Mouse (Mus musculus) heart, embryonic 16.5 days (tissue): ENCODE data around the gene Lnx1. TPM values are rescaled to one million over a fixed set of nuclear protein-coding genes. Genes with fewer than 3 reads are reported as not detected.

ENCODE experiments used
- ATAC-seq: fragments of 200-750 bp; cut with Nextera tagmentation; replicated peaks from 2 replicates; pipeline ENCODE4 v1.8.0; 2017; ENCODE audit warnings: moderate number of reproducible peaks; ENCODE audit not compliant: insufficient read depth, low FRiP score; ENCODE audit errors: extremely low read depth
- H3K27ac ChIP-seq: fragments of 300-500 bp; sonication (generic); 2 replicates; pipeline ENCODE4 v1.5.1; 2014; ENCODE audit warnings: mild to moderate bottlenecking, low read length, control low read depth, moderate library complexity
- H3K27me3 ChIP-seq: fragments of 300-500 bp; sonication (generic); 2 replicates; pipeline ENCODE4 v1.6.1; 2014; ENCODE audit warnings: low read length, mixed read lengths; ENCODE audit not compliant: control insufficient read depth, insufficient read depth
- H3K36me3 ChIP-seq: fragments of 300-500 bp; sonication (generic); 2 replicates; pipeline ENCODE4 v1.6.1; 2014; ENCODE audit not compliant: control insufficient read depth, insufficient read depth
- H3K4me1 ChIP-seq: fragments of 300-500 bp; sonication (generic); 2 replicates; pipeline ENCODE4 v1.6.1; 2014; ENCODE audit warnings: low read length, mixed read lengths; ENCODE audit not compliant: control insufficient read depth, insufficient read depth
- H3K4me2 ChIP-seq: fragments of 300-500 bp; sonication (generic); 2 replicates; pipeline ENCODE4 v1.6.1; 2014; ENCODE audit warnings: low read depth, mild to moderate bottlenecking, control low read depth, low read length
- H3K4me3 ChIP-seq: fragments of 300-500 bp; sonication (generic); 2 replicates; pipeline ENCODE4 v1.5.1; 2014; ENCODE audit warnings: mild to moderate bottlenecking, control low read depth, low read length
- H3K9ac ChIP-seq: fragments of 300-500 bp; sonication (generic); 2 replicates; pipeline ENCODE4 v1.6.1; 2014; ENCODE audit warnings: low read length, control low read depth
- H3K9me3 ChIP-seq: fragments of 300-500 bp; sonication (generic); replicated peaks from 2 replicates; pipeline ENCODE4 v1.6.1; 2016; ENCODE audit warnings: low read length; ENCODE audit not compliant: control insufficient read depth
- WGBS: fragments of 180-500 bp; shearing (Covaris S2); extraction: QIAGEN DNeasy Blood & Tissue Kit; methylation state at CpG from one replicate; pipeline ENCODE4 v1.1.7; 2014; 5-methylcytosine and 5-hydroxymethylcytosine counted together
- polyA plus RNA-seq: library from polyadenylated mRNA; unstranded; fragments of >200 nt; fragmentation: Nextera tagmentation; extraction: Ambion mirVana; gene quantifications from 2 replicates; pipeline ENCODE4 v1.2.1, GENCODE M21; 2015

The Lnx1 gene
- polyA plus RNA-seq, 1 experiment from 2014 or later = 0.67 TPM

DNA sequence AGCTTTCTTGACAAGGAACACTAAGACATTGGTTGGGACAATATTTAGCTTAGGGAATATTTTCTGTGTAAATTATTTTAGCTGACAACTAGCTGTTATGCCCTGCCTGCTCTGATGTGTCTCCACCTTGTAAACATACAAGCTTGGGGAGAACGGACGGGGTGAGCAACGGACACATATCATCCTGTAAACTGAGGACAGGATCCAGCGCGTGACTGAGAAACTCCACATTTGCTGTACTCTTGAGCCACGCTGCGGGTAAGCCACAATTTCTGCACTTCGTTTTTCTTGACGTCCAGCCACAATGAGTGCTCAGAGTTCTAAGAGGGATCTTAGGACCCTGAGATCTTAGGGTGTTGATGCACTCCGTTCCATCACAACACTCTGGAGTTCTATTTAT is 48.9 kb downstream of the Lnx1 start:
- peaks cover 3% of the 10 kb centered on the region; the same call in 1 of the 2 replicates for H3K4me1 ChIP-seq
- no peaks in the 10 kb centered on the region for H3K27me3 ChIP-seq
- ATAC-seq = no peak
- H3K36me3 ChIP-seq = no peaks in the 10 kb centered on the region
- no peak overlapping the region for H3K27ac ChIP-seq
- H3K9ac ChIP-seq = no peak overlapping the region
- H3K9me3 ChIP-seq = no peaks in the 10 kb centered on the region
- WGBS = 85% methylated on average over 10 of the region's 10 CpGs
- no peak overlapping the region for H3K4me3 ChIP-seq
- no peak overlapping the region for H3K4me2 ChIP-seq

- WGBS = 79% methylated on average over 1 of the region's 1 CpGs
- Histone ChIP-seq H3K9me3 (no peaks in the 10 kb centered on the region), H3K9ac (no peak overlapping the region), H3K36me3 (no peaks in the 10 kb centered on the region), H3K4me1 (peaks cover 10% of the 10 kb centered on the region; the same call in 1 of the 2 replicates), H3K27me3 (no peaks in the 10 kb centered on the region), H3K4me2 (no peak overlapping the region), H3K27ac (no peak overlapping the region), H3K4me3 (no peak overlapping the region)
- no peak for ATAC-seq
Measured at GRCm38 (mm10) chr5:74649122-74649521, 53.6 kb downstream of the Lnx1 start.

- H3K27me3 ChIP-seq = no peaks in the 10 kb centered on the region
- peaks cover 10% of the 10 kb centered on the region; the same call in 1 of the 2 replicates for H3K4me1 ChIP-seq
- ATAC-seq = no peak
- WGBS = 64% methylated on average over 9 of the region's 9 CpGs
- no peak overlapping the region for H3K9ac ChIP-seq
- H3K27ac ChIP-seq = no peak overlapping the region
- no peaks in the 10 kb centered on the region for H3K9me3 ChIP-seq
- H3K36me3 ChIP-seq = no peaks in the 10 kb centered on the region
- no peak overlapping the region for H3K4me3 ChIP-seq
- H3K4me2 ChIP-seq = no peak overlapping the region
Measured at GRCm38 (mm10) chr5:74648216-74648615, 54.5 kb downstream of the Lnx1 start.

- Histone ChIP-seq H3K4me2 (no peak overlapping the region), H3K9ac (no peak overlapping the region), H3K36me3 (no peaks in the 10 kb centered on the region), H3K9me3 (no peaks in the 10 kb centered on the region), H3K27ac (no peak overlapping the region), H3K27me3 (no peaks in the 10 kb centered on the region), H3K4me1 (peaks cover 10% of the 10 kb centered on the region; the same call in 1 of the 2 replicates), H3K4me3 (no peak overlapping the region)
- WGBS = 18% methylated on average over 5 of the region's 6 CpGs
- no peak for ATAC-seq
Measured at GRCm38 (mm10) chr5:74647584-74647984, 55.1 kb downstream of the Lnx1 start.

- H3K27ac ChIP-seq = no peak overlapping the region
- no peaks in the 10 kb centered on the region for H3K9me3 ChIP-seq
- WGBS = 71% methylated on average over 2 of the region's 2 CpGs
- H3K27me3 ChIP-seq = peaks cover 3% of the 10 kb centered on the region; the same call in 1 of the 2 replicates
- no peak overlapping the region for H3K9ac ChIP-seq
- no peak overlapping the region for H3K4me2 ChIP-seq
- no peak overlapping the region for H3K4me3 ChIP-seq
- H3K4me1 ChIP-seq = peaks cover 2% of the 10 kb centered on the region; the same call in 1 of the 2 replicates
- ATAC-seq = no peak
- H3K36me3 ChIP-seq = no peaks in the 10 kb centered on the region
Measured at GRCm38 (mm10) chr5:74642291-74642690, 60.4 kb downstream of the Lnx1 start.

GRCm38 (mm10) chr5:74641000-74641399 is 61.7 kb downstream of the Lnx1 start:
- H3K27me3 ChIP-seq = peaks cover 3% of the 10 kb centered on the region; the same call in 1 of the 2 replicates
- H3K9me3 ChIP-seq = no peaks in the 10 kb centered on the region
- peaks cover 2% of the 10 kb centered on the region; the same call in 1 of the 2 replicates for H3K4me1 ChIP-seq
- H3K4me3 ChIP-seq = no peak overlapping the region
- H3K4me2 ChIP-seq = no peak overlapping the region
- H3K36me3 ChIP-seq = no peaks in the 10 kb centered on the region
- no peak overlapping the region for H3K9ac ChIP-seq
- H3K27ac ChIP-seq = no peak overlapping the region
- WGBS = 27% methylated on average over 6 of the region's 6 CpGs
- peak; percentile 78 for ATAC-seq

GRCm38 (mm10) chr5:74640504-74640903 is 62.2 kb downstream of the Lnx1 start:
- no peak overlapping the region for H3K4me2 ChIP-seq
- no peak for ATAC-seq
- H3K9me3 ChIP-seq = no peaks in the 10 kb centered on the region
- H3K4me1 ChIP-seq = peaks cover 2% of the 10 kb centered on the region; the same call in 1 of the 2 replicates
- H3K9ac ChIP-seq = no peak overlapping the region
- peaks cover 3% of the 10 kb centered on the region; the same call in 1 of the 2 replicates for H3K27me3 ChIP-seq
- H3K27ac ChIP-seq = no peak overlapping the region
- H3K36me3 ChIP-seq = no peaks in the 10 kb centered on the region
- WGBS = 77% methylated on average over 4 of the region's 4 CpGs
- H3K4me3 ChIP-seq = no peak overlapping the region

GRCm38 (mm10) chr5:74639516-74639915 is 63.2 kb downstream of the Lnx1 start:
- H3K4me3 ChIP-seq = no peak overlapping the region
- no peak for ATAC-seq

DNA sequence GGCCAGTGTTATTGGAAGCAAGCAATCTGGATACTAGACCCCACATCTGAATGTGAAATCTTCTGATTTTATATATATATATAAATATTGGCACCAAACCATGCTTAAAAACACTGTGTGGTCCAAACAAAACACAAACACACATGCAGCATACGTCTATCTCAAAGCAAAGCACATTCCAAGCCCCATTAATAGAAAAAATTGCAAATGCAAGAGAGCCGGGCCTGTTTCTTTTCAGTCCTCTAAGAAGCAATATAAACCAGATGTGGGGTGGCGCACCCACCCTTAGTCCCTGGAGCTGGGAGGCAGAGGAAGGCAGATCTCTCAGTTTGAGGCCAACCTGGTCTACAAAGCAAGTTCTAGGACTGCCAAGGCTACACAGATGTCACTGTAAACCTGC is 68.3 kb downstream of the Lnx1 start:
- no peak overlapping the region for H3K4me2 ChIP-seq

More at GRCm38 (mm10) chr5:74639516-74639915, 63.2 kb downstream of the Lnx1 start:
- WGBS = 85% methylated on average over 6 of the region's 6 CpGs
- H3K27ac ChIP-seq = no peak overlapping the region
- H3K9ac ChIP-seq = no peak overlapping the region
- no peaks in the 10 kb centered on the region for H3K36me3 ChIP-seq
- H3K4me2 ChIP-seq = no peak overlapping the region
- H3K4me1 ChIP-seq = peaks cover 2% of the 10 kb centered on the region; the same call in 1 of the 2 replicates
- peaks cover 3% of the 10 kb centered on the region; the same call in 1 of the 2 replicates for H3K27me3 ChIP-seq
- no peaks in the 10 kb centered on the region for H3K9me3 ChIP-seq

More for the DNA sequence above, 68.3 kb downstream of the Lnx1 start:
- Histone ChIP-seq H3K27me3 (no peaks in the 10 kb centered on the region), H3K9me3 (no peaks in the 10 kb centered on the region), H3K4me1 (no peaks in the 10 kb centered on the region), H3K36me3 (no peaks in the 10 kb centered on the region), H3K9ac (no peak overlapping the region), H3K27ac (no peak overlapping the region), H3K4me3 (no peak overlapping the region)
- ATAC-seq = no peak
- WGBS = 76% methylated on average over 3 of the region's 3 CpGs
